Mouse (Mus musculus) liver, postnatal 0 days (tissue): Measurements from ENCODE around the gene Lrrc4. TPM values are rescaled to one million over a fixed set of nuclear protein-coding genes. Genes with fewer than 3 reads are reported as not detected.
A peak's percentile ranks its signal among the peaks of the same experiment; 100 is the strongest.

ENCODE experiments used
- ATAC-seq: fragments of 200-750 bp; cut with Nextera tagmentation; 2 replicates; pipeline ENCODE4 v1.8.0; 2017; ENCODE audit warnings: mild to moderate bottlenecking, moderate library complexity
- DNase-seq: peaks from one replicate; pipeline ENCODE4 v3.0.0-alpha.2; 2016
- H3K27ac ChIP-seq: fragments of 300-500 bp; sonication (generic); 2 replicates; pipeline ENCODE4 v1.5.1; 2014; ENCODE audit warnings: antibody characterized with exemption, moderate library complexity, mild to moderate bottlenecking, low read depth
- H3K27me3 ChIP-seq: fragments of 300-500 bp; sonication (generic); 2 replicates; pipeline ENCODE4 v1.6.1; 2014; ENCODE audit warnings: low read length, control low read depth, mixed read lengths; ENCODE audit not compliant: insufficient read depth
- H3K36me3 ChIP-seq: fragments of 300-500 bp; sonication (generic); replicated peaks from 2 replicates; pipeline ENCODE4 v1.6.1; 2014; ENCODE audit warnings: mild to moderate bottlenecking, control low read depth, low read length, moderate library complexity, mixed read lengths; ENCODE audit not compliant: insufficient read depth
- H3K4me1 ChIP-seq: fragments of 300-500 bp; sonication (generic); 2 replicates; pipeline ENCODE4 v1.6.1; 2014; ENCODE audit warnings: antibody characterized with exemption, mild to moderate bottlenecking, control low read depth; ENCODE audit not compliant: insufficient read depth
- H3K4me2 ChIP-seq: fragments of 300-500 bp; sonication (generic); 2 replicates; pipeline ENCODE4 v1.6.1; 2014; ENCODE audit warnings: low read depth, mild to moderate bottlenecking, low read length, moderate library complexity, mixed read lengths
- H3K4me3 ChIP-seq: fragments of 300-500 bp; sonication (generic); 2 replicates; pipeline ENCODE4 v1.5.1; 2014; ENCODE audit warnings: low read depth, low read length
- H3K9ac ChIP-seq: fragments of 300-500 bp; sonication (generic); replicated peaks from 2 replicates; pipeline ENCODE4 v1.6.1; 2014; ENCODE audit warnings: mild to moderate bottlenecking, moderate library complexity
- H3K9me3 ChIP-seq: fragments of 300-500 bp; sonication (generic); 2 replicates; pipeline ENCODE4 v1.6.1; 2016; ENCODE audit warnings: mild to moderate bottlenecking, control low read depth, low read length, mixed read lengths
- CTCF ChIP-seq: sonication (generic); IDR thresholded peaks from 2 replicates; pipeline ENCODE4 v1.5.1; 2016; ENCODE audit warnings: antibody characterized with exemption, low read depth
- EP300 ChIP-seq: IDR thresholded peaks from 2 replicates; pipeline ENCODE4 v1.6.1; 2016; ENCODE audit warnings: antibody characterized with exemption, low read depth, mild to moderate bottlenecking
- WGBS: fragments of 180-500 bp; shearing (Covaris S2); extraction: QIAGEN DNeasy Blood & Tissue Kit; methylation state at CpG from one replicate; pipeline ENCODE4 v1.1.7; 2014; ENCODE audit not compliant: insufficient replicate concordance; 5-methylcytosine and 5-hydroxymethylcytosine counted together
- polyA plus RNA-seq: library from polyadenylated mRNA; unstranded; fragments of >200 nt; fragmentation: Nextera tagmentation; extraction: Ambion mirVana; gene quantifications from 2 replicates; pipeline ENCODE4 v1.2.1, GENCODE M21; 2015

Gene Lrrc4
- polyA plus RNA-seq, 1 experiment from 2014 or later, result 0.08 TPM

DNA sequence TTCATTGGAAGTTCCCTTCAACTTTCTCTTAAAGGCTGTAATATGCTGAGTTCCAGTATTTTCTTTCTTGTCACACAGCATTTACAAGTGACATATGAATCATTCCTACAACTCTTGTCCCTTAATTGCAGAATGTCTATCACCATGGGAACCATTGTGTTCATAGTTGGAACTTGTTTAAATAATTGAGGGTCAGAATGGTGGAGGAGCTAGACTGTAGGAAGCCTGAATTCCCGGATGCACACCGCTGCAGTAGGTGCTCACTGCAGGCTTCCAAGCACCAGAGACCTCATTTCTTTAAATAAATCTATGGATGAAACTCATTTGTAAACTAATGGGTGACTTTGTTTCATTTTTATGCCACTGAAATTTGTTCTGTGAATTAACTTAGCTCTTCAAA is 201.7 kb downstream of the Lrrc4 start:
- ATAC-seq (no peak), DNase-seq (no peak)
- H3K36me3 ChIP-seq, result peaks cover 20% of the 10 kb centered on the region
- no peak overlapping the region for H3K4me2 ChIP-seq
- H3K4me3 ChIP-seq, result no peak overlapping the region
- H3K4me1 ChIP-seq, result peaks cover 12% of the 10 kb centered on the region; the same call in 1 of the 2 replicates
- H3K9ac ChIP-seq, result no peak overlapping the region
- TF ChIP-seq CTCF, result no peak
- TF ChIP-seq EP300, result no peak
- H3K9me3 ChIP-seq, result no peaks in the 10 kb centered on the region
- H3K27ac ChIP-seq, result no peak overlapping the region
- no peaks in the 10 kb centered on the region for H3K27me3 ChIP-seq
- 85% methylated on average over 2 of the region's 2 CpGs for WGBS

DNA sequence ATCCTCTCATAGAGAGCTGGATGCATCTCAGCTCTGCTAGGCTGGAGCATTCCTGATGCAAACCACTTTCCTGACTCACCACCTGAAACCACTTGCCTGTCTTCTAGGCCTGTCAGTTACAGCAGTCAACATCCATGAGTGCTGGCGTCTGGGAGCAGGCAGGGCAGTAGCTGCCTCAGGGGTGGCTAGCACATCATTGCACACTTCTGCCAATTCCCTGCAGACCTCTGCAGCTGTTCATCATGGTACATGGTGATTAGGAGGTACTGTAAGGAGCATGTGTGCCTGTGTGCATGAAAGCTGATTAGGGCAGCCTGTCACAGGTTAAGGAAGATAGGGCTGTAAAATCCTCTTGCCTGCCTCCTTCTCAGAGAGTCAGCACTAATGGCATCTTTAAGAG is 203.1 kb downstream of the Lrrc4 start:
- Histone ChIP-seq H3K36me3 (peaks cover 20% of the 10 kb centered on the region), H3K9me3 (no peaks in the 10 kb centered on the region), H3K27ac (no peak overlapping the region), H3K4me3 (no peak overlapping the region), H3K4me2 (no peak overlapping the region), H3K4me1 (0 out of 2 replicates have a peak, but pooled peaks cover 2% of the 10 kb centered on the region), H3K27me3 (no peaks in the 10 kb centered on the region), H3K9ac (no peak overlapping the region)
- 59% methylated on average over 1 of the region's 1 CpGs for WGBS
- ATAC-seq (peak; percentile 97), DNase-seq (peak; percentile 24)
- TF ChIP-seq CTCF (no peak), EP300 (peak; percentile 93)

DNA sequence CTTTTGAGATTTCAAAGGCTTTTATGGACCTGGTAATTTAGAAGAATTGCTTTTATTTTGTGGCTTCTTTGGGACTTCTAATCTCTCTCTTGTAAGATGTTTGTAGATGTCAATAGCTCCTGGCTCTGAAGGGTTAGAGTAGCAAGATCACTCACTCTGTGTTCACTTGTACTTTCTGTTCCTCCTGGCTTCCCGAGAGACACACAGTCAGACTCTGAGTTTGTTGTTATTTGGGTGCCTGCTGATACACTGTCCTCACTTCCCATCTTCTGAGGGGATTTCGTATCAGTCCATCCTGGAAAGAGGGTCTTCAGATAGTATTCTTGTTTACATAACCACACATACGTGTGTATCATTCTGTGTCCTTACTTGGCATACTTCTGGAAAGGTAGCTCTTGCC is 208.6 kb downstream of the Lrrc4 start:
- no peak overlapping the region for H3K4me2 ChIP-seq
- H3K9me3 ChIP-seq, result no peaks in the 10 kb centered on the region
- ATAC-seq (no peak), DNase-seq (no peak)
- 77% methylated on average over 3 of the region's 3 CpGs for WGBS
- no peak overlapping the region for H3K4me3 ChIP-seq
- H3K27me3 ChIP-seq, result no peaks in the 10 kb centered on the region
- peaks cover 17% of the 10 kb centered on the region for H3K36me3 ChIP-seq
- H3K27ac ChIP-seq, result peak overlapping the region; percentile 2; the same call in 1 of the 2 replicates
- TF ChIP-seq CTCF, result no peak
- no peak for TF ChIP-seq EP300
- H3K9ac ChIP-seq, result no peak overlapping the region
- peaks cover 25% of the 10 kb centered on the region for H3K4me1 ChIP-seq

GRCm38 (mm10) chr6:28622522-28622921 is 209.0 kb downstream of the Lrrc4 start:
- DNase-seq (no peak), ATAC-seq (peak; percentile 72)
- no peak for TF ChIP-seq CTCF
- no peak for TF ChIP-seq EP300
- no peak overlapping the region for H3K4me2 ChIP-seq
- 50% methylated on average over 6 of the region's 6 CpGs for WGBS
- H3K36me3 ChIP-seq, result peaks cover 17% of the 10 kb centered on the region
- H3K4me1 ChIP-seq, result peaks cover 25% of the 10 kb centered on the region
- H3K9ac ChIP-seq, result no peak overlapping the region
- no peak overlapping the region for H3K4me3 ChIP-seq
- H3K27ac ChIP-seq, result peak overlapping the region; percentile 41
- H3K27me3 ChIP-seq, result no peaks in the 10 kb centered on the region
- H3K9me3 ChIP-seq, result no peaks in the 10 kb centered on the region

GRCm38 (mm10) chr6:28621961-28622360 is 209.6 kb downstream of the Lrrc4 start:
- no peaks in the 10 kb centered on the region for H3K27me3 ChIP-seq
- ATAC-seq (peak; percentile 62), DNase-seq (no peak)
- TF ChIP-seq CTCF (no peak), EP300 (no peak)
- 61% methylated on average over 5 of the region's 5 CpGs for WGBS
- H3K9ac ChIP-seq, result no peak overlapping the region
- H3K9me3 ChIP-seq, result no peaks in the 10 kb centered on the region
- H3K27ac ChIP-seq, result peak overlapping the region; percentile 41
- peaks cover 13% of the 10 kb centered on the region for H3K36me3 ChIP-seq
- peaks cover 25% of the 10 kb centered on the region for H3K4me1 ChIP-seq
- no peak overlapping the region for H3K4me2 ChIP-seq
- H3K4me3 ChIP-seq, result no peak overlapping the region

DNA sequence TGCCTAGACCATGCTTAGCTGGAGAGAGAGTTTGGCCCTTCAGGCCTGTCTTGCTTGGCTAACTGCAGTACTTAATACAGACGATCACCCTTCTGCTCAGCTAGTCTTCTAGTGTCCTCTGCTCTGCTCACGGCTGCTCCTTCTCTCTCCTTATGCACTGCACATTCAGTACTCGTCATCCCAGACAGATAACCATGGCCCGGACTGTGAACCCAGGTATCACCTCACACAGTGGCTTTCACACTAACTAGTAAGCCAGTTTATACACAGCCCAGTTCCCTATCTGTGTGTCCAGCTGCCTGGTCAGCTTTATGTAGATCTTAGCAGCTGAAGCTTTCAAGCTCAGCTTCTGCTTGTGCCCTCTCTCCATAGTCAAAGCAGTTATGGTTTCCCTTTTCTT is 210.1 kb downstream of the Lrrc4 start:
- H3K4me1 ChIP-seq, result peaks cover 25% of the 10 kb centered on the region
- WGBS, result 64% methylated on average over 4 of the region's 4 CpGs
- no peak overlapping the region for H3K9ac ChIP-seq
- peak overlapping the region; percentile 41 for H3K27ac ChIP-seq
- H3K4me2 ChIP-seq, result no peak overlapping the region
- ATAC-seq (peak; percentile 47), DNase-seq (no peak)
- no peaks in the 10 kb centered on the region for H3K9me3 ChIP-seq
- peaks cover 9% of the 10 kb centered on the region; the same call in 1 of the 2 replicates for H3K36me3 ChIP-seq
- H3K4me3 ChIP-seq, result no peak overlapping the region
- no peak for TF ChIP-seq EP300
- no peak for TF ChIP-seq CTCF
- H3K27me3 ChIP-seq, result no peaks in the 10 kb centered on the region
